ENCODE assay signal across 9 mouse cellular contexts in the genomic region with DNA sequence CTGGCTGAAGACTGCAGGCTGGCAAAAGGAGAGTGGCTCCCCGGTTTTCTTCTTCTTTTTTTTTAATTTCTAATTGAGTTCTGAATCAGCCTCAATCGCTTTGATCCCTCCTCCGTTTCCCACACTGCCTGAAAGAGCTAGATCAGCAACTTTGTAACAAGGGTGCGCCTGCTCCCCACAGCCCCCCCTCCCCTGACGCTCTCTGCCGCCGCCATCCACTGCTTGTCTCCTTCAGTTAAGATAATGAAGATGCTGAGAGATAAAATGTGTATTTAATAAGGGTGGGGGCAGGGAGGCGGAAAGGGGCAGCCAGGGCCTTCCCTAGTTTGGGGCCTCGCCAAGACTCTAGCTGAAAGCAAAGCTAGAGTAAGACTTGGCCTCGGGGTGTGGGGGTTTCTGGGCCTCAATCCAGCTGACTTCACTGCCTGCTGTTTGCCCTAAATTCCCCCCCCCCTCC. TPM values are rescaled to one million over a fixed set of nuclear protein-coding genes. Genes with fewer than 3 reads are reported as not detected.
DNase-seq lines count a peak whose midpoint lies in the region; ATAC-seq lines count a peak whose summit lies in the region.
"Had no signal": no experiment of that assay in that cellular context is flagged by ENCODE, and none has a peak within 500 bp of the region (broad histone marks: within the 10 kb centered on the region; RNA-seq: fewer than 3 reads in every experiment).

No protein-coding gene starts in this region.

- H3K27me3 ChIP-seq in embryonic facial prominence, embryonic 15.5 days: no peaks in the 10 kb centered on the region

- peak; percentile 22; the same call in 1 of the 2 replicates for ATAC-seq in embryonic facial prominence, embryonic 15.5 days (ENCODE audit: insufficient number of reproducible peaks, low FRiP score, low TSS enrichment, low read depth)
- peak; percentile 43 for ATAC-seq in inflammation-experienced regulatory T-cells, adult 6 months
- ATAC-seq in granulocyte monocyte progenitor cell, adult 5-6 weeks (replicated peaks; ENCODE audit: poor library complexity, severe bottlenecking): no peak

- peak overlapping the region; percentile 94 for H3K27ac ChIP-seq in embryonic facial prominence, embryonic 15.5 days (replicated peaks)

- H3K36me3 ChIP-seq in embryonic facial prominence, embryonic 15.5 days: no peaks in the 10 kb centered on the region

- peak overlapping the region; percentile 36 for H3K4me2 ChIP-seq in embryonic facial prominence, embryonic 15.5 days (replicated peaks)

- peak overlapping the region; percentile 18 for H3K4me3 ChIP-seq in embryonic facial prominence, embryonic 15.5 days (replicated peaks)

- no peak overlapping the region for H3K9ac ChIP-seq in embryonic facial prominence, embryonic 15.5 days

- 4% methylated on average over 10 of the region's 10 CpGs for WGBS in embryonic facial prominence, embryonic 15.5 days

- no peaks in the 10 kb centered on the region for H3K9me3 ChIP-seq in embryonic facial prominence, embryonic 15.5 days (replicated peaks)

- peaks cover 87% of the 10 kb centered on the region for H3K4me1 ChIP-seq in embryonic facial prominence, embryonic 15.5 days

- DNase-seq in cerebellum, adult 9-10 months: peak; percentile 43
- no peak for DNase-seq in cerebellum, adult 8-10 months
- DNase-seq in 416B (ENCODE audit: low read depth): peak; percentile 36
- peak; percentile 75 for DNase-seq in lung, postnatal 14 days
- DNase-seq in thymus, postnatal 14 days: no peak

RNA-seq across cellular contexts. Expression of a gene that starts 2.3 kb away (rescaled TPM):
- 50.0 and 53.5 TPM in 2 replicates for polyA plus RNA-seq in embryonic facial prominence, embryonic 15.5 days (2015; fragmentation: Nextera tagmentation; extraction: Ambion mirVana)
- polyA plus RNA-seq in inflammation-experienced regulatory T-cells, adult 6 months (2017; shearing (Covaris generic)): 1 to 10 TPM; 7.4 to 8.1 (median 7.6) TPM
- 3.8 and 8.8 TPM in 2 replicates for total RNA-seq in granulocyte monocyte progenitor cell, adult 5-6 weeks (2014; fragmentation: Nextera tagmentation)
- 1.9 and 3.1 TPM in 2 replicates for total RNA-seq in granulocyte monocyte progenitor cell, adult 5-6 weeks (2017)

RNA-seq across cellular contexts. Expression of a gene that starts 17.7 kb away (rescaled TPM):
- 22.6 and 22.7 TPM in 2 replicates for polyA plus RNA-seq in embryonic facial prominence, embryonic 15.5 days (2015; fragmentation: Nextera tagmentation; extraction: Ambion mirVana)
- polyA plus RNA-seq in inflammation-experienced regulatory T-cells, adult 6 months (2017; shearing (Covaris generic)): 10 to 100 TPM in 1 of 3 experiments, 1 to 10 TPM in 2; 5.1 to 40.6 (median 5.2) TPM
- total RNA-seq in granulocyte monocyte progenitor cell, adult 5-6 weeks (2014; fragmentation: Nextera tagmentation): 47.8 and 58.8 TPM in 2 replicates
- 30.3 and 43.5 TPM in 2 replicates for total RNA-seq in granulocyte monocyte progenitor cell, adult 5-6 weeks (2017)

RNA-seq across cellular contexts. Expression of a gene that starts 57.5 kb away (rescaled TPM):
- polyA plus RNA-seq in embryonic facial prominence, embryonic 15.5 days (2015; fragmentation: Nextera tagmentation; extraction: Ambion mirVana): 0.96 and 1.1 TPM in 2 replicates
- not detected for polyA plus RNA-seq in inflammation-experienced regulatory T-cells, adult 6 months (2017; shearing (Covaris generic))
- total RNA-seq in granulocyte monocyte progenitor cell, adult 5-6 weeks (2014; fragmentation: Nextera tagmentation): not detected in 2 replicates
- total RNA-seq in granulocyte monocyte progenitor cell, adult 5-6 weeks (2017): 1.8 TPM in 1 of 2 replicates, not detected in the other
- total RNA-seq: neutrophil, adult 5-6 weeks had no signal

Comparison
In these comparisons a context has a peak if more than half of its experiments do, and no peak if none do; other contexts are left out.
1. DNase-seq: peak in cerebellum, adult 9-10 months (single experiment), 416B (single experiment) and lung, postnatal 14 days (single experiment); none in cerebellum, adult 8-10 months (single experiment) and thymus, postnatal 14 days (single experiment).